Mouse (Mus musculus) CH12.LX (cell line): ENCODE results near the gene Etv6. TPM values are rescaled to one million over a fixed set of nuclear protein-coding genes. Genes with fewer than 3 reads are reported as not detected.

ENCODE experiments used
- DNase-seq: peaks from one replicate; pipeline ENCODE4 v3.0.0-alpha.2; 2013; ENCODE audit errors: extremely low read depth
- H3K27ac ChIP-seq: 2 replicates; pipeline ENCODE4 v1.5.1; 2012; ENCODE audit warnings: low read depth, mild to moderate bottlenecking, control low read depth, moderate library complexity; ENCODE audit not compliant: insufficient read depth
- H3K27me3 ChIP-seq: replicated peaks from 2 replicates; pipeline ENCODE3; 2012; ENCODE audit warnings: inconsistent platforms
- H3K36me3 ChIP-seq, 2 experiments: replicated peaks in 1 of 2; 2 replicates each; pipeline versions ENCODE3 to v1.6.1; 2012; ENCODE audit warnings: inconsistent platforms in 1 of 2, low read length in 1 of 2, mild to moderate bottlenecking in 1 of 2, mixed read lengths in 1 of 2, moderate library complexity in 1 of 2; ENCODE audit not compliant: control insufficient read depth in 1 of 2, insufficient read depth in 1 of 2
- H3K4me1 ChIP-seq, 2 experiments: 2 replicates each; pipeline ENCODE4 v1.6.1; 2012; ENCODE audit warnings: inconsistent platforms in 1 of 2, moderate library complexity in 1 of 2; ENCODE audit not compliant: insufficient read depth in 2 of 2, control insufficient read depth in 1 of 2
- H3K4me2 ChIP-seq: 2 replicates; pipeline ENCODE4 v1.6.1; 2012; ENCODE audit warnings: low read depth, mild to moderate bottlenecking, control low read depth; ENCODE audit not compliant: poor library complexity, insufficient read depth, severe bottlenecking
- H3K4me3 ChIP-seq, 3 experiments: fragments of 150-350 bp in 1 of 3; sonication (generic) in 1 of 3; replicated peaks in 1 of 3; 2 replicates each; pipeline versions ENCODE3 to v1.5.1; 2011 to 2012; ENCODE audit warnings: low read depth in 2 of 3, low read length in 2 of 3, mild to moderate bottlenecking in 2 of 3, moderate library complexity in 2 of 3, control low read depth in 1 of 3, improper control_type of control experiment in 1 of 3, inconsistent platforms in 1 of 3, mixed read lengths in 1 of 3; ENCODE audit not compliant: poor library complexity in 1 of 3
- H3K79me2 ChIP-seq: replicated peaks from 2 replicates; pipeline ENCODE4 v1.6.1; 2012; ENCODE audit warnings: mild to moderate bottlenecking, moderate library complexity; ENCODE audit not compliant: control insufficient read depth, poor library complexity, insufficient read depth, severe bottlenecking; ENCODE audit errors: extremely low read depth
- H3K9ac ChIP-seq: 2 replicates; pipeline ENCODE4 v1.6.1; 2012; ENCODE audit warnings: low read depth, mild to moderate bottlenecking, control low read depth, moderate library complexity; ENCODE audit not compliant: insufficient read depth
- H3K9me3 ChIP-seq: replicated peaks from 2 replicates; pipeline ENCODE3; 2012; ENCODE audit warnings: low read length, inconsistent platforms, mixed read lengths
- CTCF ChIP-seq, 2 experiments: IDR thresholded peaks in 1 of 2; conservative IDR thresholded peaks in 1 of 2; 2 replicates each; pipeline ENCODE4 v1.5.1; 2011 to 2012; ENCODE audit warnings: low read depth in 2 of 2, low read length in 2 of 2, improper control_type of control experiment in 1 of 2, inconsistent platforms in 1 of 2, mild to moderate bottlenecking in 1 of 2, moderate library complexity in 1 of 2
- E2F4 ChIP-seq: IDR thresholded peaks from 2 replicates; pipeline ENCODE4 v1.6.1; 2011; ENCODE audit warnings: low read depth, low read length, improper control_type of control experiment; ENCODE audit not compliant: insufficient replicate concordance
- ELF1 ChIP-seq: IDR thresholded peaks from 2 replicates; pipeline ENCODE4 v1.6.1; 2014; ENCODE audit warnings: low read depth, mild to moderate bottlenecking, inconsistent platforms, low read length, improper control_type of control experiment
- EP300 ChIP-seq: IDR thresholded peaks from 2 replicates; pipeline ENCODE4 v1.6.1; 2011; ENCODE audit warnings: low read length, improper control_type of control experiment
- GABPA ChIP-seq: IDR thresholded peaks from 2 replicates; pipeline ENCODE4 v1.6.1; 2012; ENCODE audit warnings: low read depth, low read length, improper control_type of control experiment, inconsistent platforms; ENCODE audit not compliant: insufficient replicate concordance
- HCFC1 ChIP-seq: IDR thresholded peaks from 2 replicates; pipeline ENCODE4 v1.6.1; 2012; ENCODE audit warnings: low read depth, mild to moderate bottlenecking, inconsistent platforms, low read length, improper control_type of control experiment
- JUN ChIP-seq: IDR thresholded peaks from 2 replicates; pipeline ENCODE4 v1.6.1; 2011; ENCODE audit warnings: low read depth, mild to moderate bottlenecking, low read length, improper control_type of control experiment, moderate library complexity; ENCODE audit not compliant: insufficient read depth
- JUND ChIP-seq: conservative IDR thresholded peaks from 2 replicates; pipeline ENCODE4 v1.6.1; 2011; ENCODE audit warnings: low read depth, low read length, improper control_type of control experiment
- KAT2A ChIP-seq: IDR thresholded peaks from 2 replicates; pipeline ENCODE4 v1.6.1; 2012; ENCODE audit warnings: low read length, improper control_type of control experiment, inconsistent platforms; ENCODE audit not compliant: insufficient replicate concordance
- MAFK ChIP-seq: IDR thresholded peaks from 2 replicates; pipeline ENCODE4 v1.6.1; 2011; ENCODE audit warnings: low read length, improper control_type of control experiment; ENCODE audit not compliant: insufficient replicate concordance
- MAX ChIP-seq: IDR thresholded peaks from 2 replicates; pipeline ENCODE4 v1.6.1; 2011; ENCODE audit warnings: low read length, improper control_type of control experiment
- MAZ ChIP-seq: IDR thresholded peaks from 2 replicates; pipeline ENCODE4 v1.6.1; 2012; ENCODE audit warnings: low read depth, mild to moderate bottlenecking, inconsistent platforms, low read length, improper control_type of control experiment, moderate library complexity
- NELFE ChIP-seq: IDR thresholded peaks from 2 replicates; pipeline ENCODE4 v1.6.1; 2011; ENCODE audit warnings: low read depth, low read length, improper control_type of control experiment
- NRF1 ChIP-seq: IDR thresholded peaks from 2 replicates; pipeline ENCODE4 v1.6.1; 2014; ENCODE audit warnings: low read depth, mild to moderate bottlenecking, inconsistent platforms, low read length, improper control_type of control experiment, moderate library complexity
- POLR2A ChIP-seq: IDR thresholded peaks from 2 replicates; pipeline ENCODE4 v1.6.1; 2011; ENCODE audit warnings: low read depth, mild to moderate bottlenecking, improper control_type of control experiment, low read length
- RAD21 ChIP-seq: IDR thresholded peaks from 2 replicates; pipeline ENCODE4 v1.6.1; 2011; ENCODE audit warnings: low read depth, mild to moderate bottlenecking, low read length, improper control_type of control experiment, moderate library complexity
- RCOR1 ChIP-seq: conservative IDR thresholded peaks from 2 replicates; pipeline ENCODE4 v1.6.1; 2012; ENCODE audit warnings: low read depth, mild to moderate bottlenecking, inconsistent platforms, low read length, improper control_type of control experiment
- SIN3A ChIP-seq: IDR thresholded peaks from 2 replicates; pipeline ENCODE4 v1.6.1; 2012; ENCODE audit warnings: low read length, improper control_type of control experiment, inconsistent platforms
- SMC3 ChIP-seq: IDR thresholded peaks from 2 replicates; pipeline ENCODE4 v1.6.1; 2011; ENCODE audit warnings: low read depth, low read length, improper control_type of control experiment
- UBTF ChIP-seq: IDR thresholded peaks from 2 replicates; pipeline ENCODE4 v1.6.1; 2012; ENCODE audit warnings: low read depth, mild to moderate bottlenecking, inconsistent platforms, low read length, improper control_type of control experiment, moderate library complexity
- USF2 ChIP-seq: conservative IDR thresholded peaks from 2 replicates; pipeline ENCODE4 v1.6.1; 2011; ENCODE audit warnings: low read depth, low read length, improper control_type of control experiment
- ZKSCAN1 ChIP-seq: IDR thresholded peaks from 2 replicates; pipeline ENCODE4 v1.6.1; 2012; ENCODE audit warnings: low read depth, inconsistent platforms, low read length, improper control_type of control experiment, borderline replicate concordance
- ZNF384 ChIP-seq: IDR thresholded peaks from 2 replicates; pipeline ENCODE4 v1.6.1; 2012; ENCODE audit warnings: low read depth, low read length, improper control_type of control experiment, inconsistent platforms
- dilution Hi-C: fragments of 300-500 bp; cut with MboI; formaldehyde crosslinking; loops from 2 replicates; pipeline ENCODE4 v1.14.3; 2020; ENCODE audit warnings: low sequenced_read_pairs; ENCODE audit not compliant: extremely low pct_unique_long_range_greater_than_20kb, extremely low pct_ligation_motif_present
- in situ Hi-C: fragments of 300-500 bp; cut with MboI; formaldehyde crosslinking; loops from 3 replicates; pipeline ENCODE4 v1.14.3; 2019; ENCODE audit warnings: low sequenced_read_pairs, low pct_ligation_motif_present, low pct_unique_long_range_greater_than_20kb, mixed read lengths
- polyA plus RNA-seq: library from polyadenylated mRNA; unstranded; fragments of >175 nt; gene quantifications from 2 replicates; pipeline ENCODE4 v1.2.1, GENCODE M21; 2012; ENCODE audit warnings: low read depth; ENCODE audit not compliant: insufficient read length
- total RNA-seq, 2 experiments: library from RNA; depleted of rRNA; stranded (reverse); fragments of 300-350 nt in 1 of 2; fragments of >200 nt in 1 of 2; gene quantifications; 2 replicates each; pipeline ENCODE4 v1.2.3; 2012 to 2014

Gene Etv6
- total and polyA plus RNA-seq, 3 experiments = 7.6 to 29.5 (median 10.1) TPM

DNA sequence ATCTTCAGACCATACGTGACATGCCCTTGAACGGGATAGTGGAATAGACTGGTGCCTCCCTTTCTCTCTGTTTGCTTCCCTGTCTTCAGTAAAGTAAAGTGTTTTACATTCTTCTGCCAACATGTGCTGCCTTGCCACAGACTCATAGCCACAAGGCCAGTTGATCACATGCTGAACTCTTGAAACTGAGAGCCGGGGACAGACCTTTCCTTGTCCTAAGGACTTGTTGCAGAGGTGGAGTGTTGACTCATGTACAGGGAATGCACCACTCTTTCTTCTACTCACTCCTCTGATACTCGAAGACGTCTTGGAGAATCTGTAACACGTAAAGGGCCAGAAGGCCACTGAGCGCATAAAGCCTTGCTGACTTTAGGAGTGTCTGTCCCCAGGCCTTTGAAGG, 94.3 kb downstream of the Etv6 start:
- Histone ChIP-seq H3K36me3 (peaks cover 5 to 70% of the 10 kb centered on the region in 2 experiments), H3K27ac (no peak overlapping the region), H3K4me1 (peaks cover 10 to 63% of the 10 kb centered on the region in 2 experiments), H3K4me3 (no peak overlapping the region), H3K27me3 (no peaks in the 10 kb centered on the region), H3K9ac (no peak overlapping the region), H3K4me2 (no peak overlapping the region), H3K9me3 (peaks cover 14% of the 10 kb centered on the region), H3K79me2 (no peaks in the 10 kb centered on the region)
- DNase-seq = no peak
- dilution Hi-C loops = no loop called here
- no peak for TF ChIP-seq MAFK
- no peak for TF ChIP-seq E2F4
- in situ Hi-C loops = no loop called here

DNA sequence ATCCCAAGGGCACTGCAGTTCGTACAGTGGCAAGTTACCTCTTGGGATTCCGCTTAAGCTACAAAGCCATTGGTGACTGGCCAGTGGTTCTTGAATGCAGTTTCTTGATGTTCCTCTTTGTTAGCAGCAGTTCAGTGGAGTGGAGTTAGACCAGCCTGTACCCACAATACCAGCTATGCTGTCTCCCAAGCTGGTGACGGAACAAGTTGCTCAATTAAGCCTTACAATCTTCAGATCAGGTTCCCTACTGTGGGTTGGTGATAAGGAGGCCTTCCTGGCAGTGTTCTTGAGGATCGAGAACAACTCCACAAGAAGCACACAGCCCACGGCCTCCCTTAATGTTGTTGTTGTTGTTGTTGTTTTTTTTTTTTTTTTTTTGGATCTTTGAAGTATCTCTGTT, 95.3 kb downstream of the Etv6 start:
- Histone ChIP-seq H3K79me2 (no peaks in the 10 kb centered on the region), H3K9ac (no peak overlapping the region), H3K27ac (no peak overlapping the region), H3K9me3 (peaks cover 10% of the 10 kb centered on the region), H3K4me2 (no peak overlapping the region), H3K4me3 (no peak overlapping the region), H3K36me3 (peaks cover 2 to 65% of the 10 kb centered on the region in 2 experiments), H3K4me1 (peaks cover 15 to 64% of the 10 kb centered on the region in 2 experiments), H3K27me3 (no peaks in the 10 kb centered on the region)
- DNase-seq = no peak
- dilution Hi-C loops (no loop called here), in situ Hi-C loops (no loop called here)
- TF ChIP-seq RAD21 (no peak), ELF1 (no peak), EP300 (no peak), JUN (no peak), UBTF (no peak), HCFC1 (no peak), ZNF384 (no peak)

DNA sequence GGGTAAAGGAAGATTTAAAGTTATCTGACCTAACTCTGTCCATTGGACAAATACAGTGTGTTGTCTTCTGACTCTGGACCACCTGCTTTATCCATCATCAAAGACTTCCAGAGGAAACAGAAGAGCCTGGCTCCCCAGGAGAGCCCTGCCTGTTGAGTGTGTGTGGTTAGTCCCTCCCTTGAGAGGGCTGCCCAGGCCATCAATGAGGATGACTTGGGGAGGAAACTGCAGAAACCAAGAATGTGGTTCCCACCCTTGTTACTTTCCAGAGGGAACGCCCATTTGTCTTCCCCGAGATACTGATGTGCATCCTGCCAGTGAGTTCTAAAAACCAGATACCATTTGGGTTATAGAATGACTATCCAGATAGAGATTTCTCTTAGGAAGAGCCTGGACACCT, 96.1 kb downstream of the Etv6 start:
- no peak overlapping the region for H3K4me2 ChIP-seq
- peaks cover 17 to 66% of the 10 kb centered on the region in 2 experiments for H3K4me1 ChIP-seq
- H3K4me3 ChIP-seq = no peak overlapping the region
- no peaks in the 10 kb centered on the region; the same call in 1 of the 2 replicates for H3K79me2 ChIP-seq
- in situ Hi-C loops (no loop called here), dilution Hi-C loops (no loop called here)
- no peaks in the 10 kb centered on the region for H3K27me3 ChIP-seq
- TF ChIP-seq JUND (no peak), ELF1 (no peak), CTCF (conservative IDR thresholded peaks at IDR 0.05 in 1 of 2, IDR thresholded peaks at IDR 0.05 in 1 of 2; ENCODE audit: low read depth in 2 of 2, low read length in 2 of 2) (no peak), NELFE (no peak), ZKSCAN1 (no peak), E2F4 (no peak), MAZ (no peak), KAT2A (no peak), GABPA (no peak), RCOR1 (no peak), USF2 (no peak), MAX (no peak), UBTF (no peak), SIN3A (no peak), SMC3 (no peak), POLR2A (no peak), NRF1 (no peak)
- H3K9ac ChIP-seq = no peak overlapping the region
- no peak overlapping the region for H3K27ac ChIP-seq
- peaks cover 2 to 69% of the 10 kb centered on the region in 2 experiments for H3K36me3 ChIP-seq
- DNase-seq = no peak
- peaks cover 10% of the 10 kb centered on the region for H3K9me3 ChIP-seq
